Mouse (Mus musculus): Measurements from ENCODE around the gene Lrrc7. TPM values are rescaled to one million over a fixed set of nuclear protein-coding genes. Genes with fewer than 3 reads are reported as not detected.

The Lrrc7 gene
- total RNA-seq (2022) = under 1 TPM; 0.17 to 0.34 (median 0.25) TPM

GRCm38 (mm10) chr3:158561987-158562360 is at the start of gene Lrrc7:
Gene Lrrc7, minus strand, starts transcription at chr3:158562221.
- no peak for DNase-seq

- no peak for DNase-seq
Observed at GRCm38 (mm10) chr3:158607065-158607464, 45.0 kb upstream of the Lrrc7 start.

GRCm38 (mm10) chr3:158605274-158605673 is 43.3 kb upstream of the Lrrc7 start:
- DNase-seq = no peak

GRCm38 (mm10) chr3:158561256-158561986 is 600 bp downstream of the Lrrc7 start:
- DNase-seq = no peak

GRCm38 (mm10) chr3:158560891-158561255 is 1.1 kb downstream of the Lrrc7 start:
- no peak for DNase-seq

- no peak for DNase-seq
Observed at GRCm38 (mm10) chr3:158559691-158560650, 2.0 kb downstream of the Lrrc7 start.

- no peak for DNase-seq
Observed at GRCm38 (mm10) chr3:158559131-158559658, 2.8 kb downstream of the Lrrc7 start.

GRCm38 (mm10) chr3:158558631-158559030 is 3.4 kb downstream of the Lrrc7 start:
- no peak for DNase-seq

- DNase-seq = no peak
Observed at GRCm38 (mm10) chr3:158554280-158554679, 7.7 kb downstream of the Lrrc7 start.

- DNase-seq = no peak
Observed at GRCm38 (mm10) chr3:158552105-158552504, 9.9 kb downstream of the Lrrc7 start.

GRCm38 (mm10) chr3:158543481-158543880 is 18.5 kb downstream of the Lrrc7 start:
- no peak for DNase-seq

- DNase-seq = no peak
Observed at GRCm38 (mm10) chr3:158532859-158533258, 29.2 kb downstream of the Lrrc7 start.

- DNase-seq = no peak
Observed at GRCm38 (mm10) chr3:158528471-158528870, 33.5 kb downstream of the Lrrc7 start.

GRCm38 (mm10) chr3:158493730-158494129 is 68.3 kb downstream of the Lrrc7 start:
- DNase-seq = no peak

- DNase-seq = no peak
Observed at GRCm38 (mm10) chr3:158479677-158480076, 82.3 kb downstream of the Lrrc7 start.

GRCm38 (mm10) chr3:158400600-158400999 is 161.4 kb downstream of the Lrrc7 start:
- DNase-seq = no peak

GRCm38 (mm10) chr3:158391534-158391933 is 170.5 kb downstream of the Lrrc7 start:
- no peak for DNase-seq

GRCm38 (mm10) chr3:158388076-158388454 is 174.0 kb downstream of the Lrrc7 start:
- no peak for DNase-seq

GRCm38 (mm10) chr3:158387413-158388075 is 174.5 kb downstream of the Lrrc7 start:
- no peak for DNase-seq

- DNase-seq = no peak
Observed at GRCm38 (mm10) chr3:158386848-158387247, 175.2 kb downstream of the Lrrc7 start.

GRCm38 (mm10) chr3:158375885-158376284 is 186.1 kb downstream of the Lrrc7 start:
- DNase-seq = no peak

GRCm38 (mm10) chr3:158369169-158369568 is 192.9 kb downstream of the Lrrc7 start:
- no peak for DNase-seq

GRCm38 (mm10) chr3:158365801-158366200 is 196.2 kb downstream of the Lrrc7 start:
- DNase-seq = no peak
